Mouse (Mus musculus) embryonic fibroblast, embryonic 13.5 days (primary cell): ENCODE measurements around the gene Shroom3.

ENCODE experiments used
- CTCF ChIP-seq: IDR thresholded peaks from 2 replicates; pipeline ENCODE4 v1.5.1; 2011; ENCODE audit warnings: mild to moderate bottlenecking, control low read depth, low read length, moderate library complexity, borderline replicate concordance; ENCODE audit not compliant: insufficient read depth
- POLR2A ChIP-seq: IDR thresholded peaks from 2 replicates; pipeline ENCODE4 v1.6.1; 2011; ENCODE audit warnings: low read depth, mild to moderate bottlenecking, control low read depth, low read length, moderate library complexity

DNA sequence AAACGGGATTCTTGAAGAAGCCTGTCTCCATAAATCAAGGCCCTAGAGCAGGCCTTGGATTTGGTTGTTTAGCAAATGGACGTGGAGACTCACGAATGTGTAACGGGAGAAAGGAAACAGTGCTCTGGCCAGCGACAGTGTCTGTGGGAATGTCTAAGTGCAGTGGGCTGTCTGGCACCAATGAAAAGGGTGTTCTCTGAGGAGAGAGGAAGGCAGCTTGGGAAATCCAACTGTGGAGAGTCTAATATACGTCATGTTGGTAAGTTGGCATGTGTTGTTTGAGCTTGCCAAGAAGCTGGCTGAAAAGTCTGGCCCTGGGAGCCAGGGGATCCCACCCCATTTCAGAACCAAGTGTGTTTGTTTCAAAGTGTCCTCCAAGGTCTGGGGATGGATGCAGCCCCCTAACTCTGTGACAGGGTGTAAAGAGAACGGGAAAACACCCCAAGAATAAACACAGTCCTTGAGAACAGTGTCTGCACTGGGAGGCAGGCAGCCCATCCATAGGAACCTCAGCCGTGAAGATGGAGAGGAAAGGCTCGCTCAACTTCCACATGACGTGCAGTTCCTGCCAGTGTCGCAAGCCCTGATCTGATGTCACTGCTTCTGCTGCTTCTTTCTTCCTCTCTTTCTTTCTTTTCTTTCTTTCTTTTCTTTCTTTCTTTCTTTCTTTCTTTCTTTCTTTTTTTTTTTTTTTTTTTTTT is 134.0 kb downstream of the Shroom3 start:
- TF ChIP-seq POLR2A = no peak
- no peak for TF ChIP-seq CTCF
